Mouse (Mus musculus): ENCODE data around the gene Mcm2. TPM values are rescaled to one million over a fixed set of nuclear protein-coding genes. Genes with fewer than 3 reads are reported as not detected.

Mcm2 gene
- 42.1 TPM for polyA plus RNA-seq (2012; fragmentation: generic; extraction: Trizol)

DNA sequence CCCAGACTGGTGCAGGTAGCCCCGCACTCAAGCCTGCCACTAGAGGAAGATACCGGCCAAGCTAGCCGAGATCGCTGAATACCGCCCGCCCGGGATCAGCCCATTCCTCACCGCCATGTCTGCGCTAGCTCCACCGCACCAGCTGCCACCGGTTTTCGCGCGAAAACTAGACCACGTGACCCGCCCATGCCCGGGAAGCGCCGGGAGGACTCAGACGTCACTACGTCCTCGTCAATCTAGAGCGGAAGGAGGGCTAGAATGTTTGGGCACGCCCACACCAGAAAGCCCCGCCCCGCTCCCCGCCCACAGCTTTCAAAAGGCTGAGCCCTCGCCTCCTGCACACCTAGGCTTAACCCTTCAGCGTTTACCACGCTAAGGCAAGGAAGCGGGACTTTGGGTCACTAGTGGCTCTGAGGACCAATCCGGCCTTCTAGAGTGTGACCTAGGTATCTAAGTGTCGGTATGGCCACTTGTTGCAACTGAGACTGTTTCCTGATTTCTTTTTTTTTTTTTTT lies at the start of gene Mcm2:
Mcm2 (minus strand) TSS at position 247 of the 515 bp plus-strand sequence.
- no peaks in the 10 kb centered on the region for H3K36me3 ChIP-seq (ENCODE audit: control insufficient read depth, insufficient read depth)
- no peaks in the 10 kb centered on the region for H3K27me3 ChIP-seq (ENCODE audit: control insufficient read depth, insufficient read depth, insufficient read length)
- peak within 1 kb of the TSS; percentile 58 for H3K4me3 ChIP-seq
- peaks cover 6% of the 10 kb centered on the region for H3K79me2 ChIP-seq (ENCODE audit: control insufficient read depth, insufficient read depth)
- peak within 1 kb of the TSS; percentile 89 for H3K4me2 ChIP-seq (ENCODE audit: low read depth)
- TF ChIP-seq CEBPB (IDR thresholded peaks at IDR 0.05; ENCODE audit: insufficient read depth, poor library complexity, severe bottlenecking) (no peak), POLR2A (IDR thresholded peaks at IDR 0.05; ENCODE audit: insufficient read length, low read depth) (peak; percentile 61), POLR2AphosphoS2 (IDR thresholded peaks at IDR 0.05; ENCODE audit: insufficient read length, low read depth) (peak; percentile 21), TCF12 (IDR thresholded peaks at IDR 0.05; ENCODE audit: insufficient read depth, poor library complexity, severe bottlenecking) (no peak), MYOD1 (IDR thresholded peaks at IDR 0.05; ENCODE audit: control insufficient read depth in 1 of 3, insufficient read length in 2 of 3, low read depth in 2 of 3) (peak in 2 of 3 experiments; percentile 70 to 85), USF1 (IDR thresholded peaks at IDR 0.05; ENCODE audit: low read depth) (peak; percentile 96), E2F4 (IDR thresholded peaks at IDR 0.05; ENCODE audit: insufficient read depth) (peak; percentile 64), TCF3 (IDR thresholded peaks at IDR 0.05; ENCODE audit: insufficient read length, low read depth) (no peak), REST (IDR thresholded peaks at IDR 0.05; ENCODE audit: insufficient read depth, insufficient read length) (no peak), MAX (IDR thresholded peaks at IDR 0.05; ENCODE audit: low read depth) (no peak), MYOG (IDR thresholded peaks at IDR 0.05; ENCODE audit: control insufficient read depth in 1 of 3, insufficient read depth in 1 of 3, insufficient read length in 2 of 3, low read depth in 2 of 3) (peak in 1 of 3 experiments; percentile 76), SRF (IDR thresholded peaks at IDR 0.05; ENCODE audit: control insufficient read depth, insufficient read length, low read depth) (peak; percentile 39)
- H3ac ChIP-seq (ENCODE audit: control insufficient read depth, insufficient read length), result peak within 1 kb of the TSS; percentile 48

DNA sequence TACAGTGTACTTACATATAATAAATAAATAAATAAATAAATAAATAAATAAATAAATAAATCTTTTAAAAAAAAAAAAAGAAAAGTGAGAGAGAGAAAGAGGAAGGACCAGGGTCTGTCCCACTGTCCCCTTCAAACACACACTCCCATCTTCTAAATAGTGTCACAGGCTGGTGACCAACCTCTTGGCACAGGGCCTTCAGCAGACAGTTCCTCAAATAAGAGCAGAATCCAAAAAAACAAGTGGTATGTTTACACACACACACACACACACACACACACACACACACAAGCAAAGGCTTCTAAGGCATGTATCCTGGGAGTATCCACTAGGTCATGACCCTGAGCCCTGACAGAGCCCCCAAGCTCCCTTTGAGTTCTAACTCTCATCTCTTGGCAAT lies 49.2 kb upstream of the Mcm2 start:
- Histone ChIP-seq H3K79me2 (ENCODE audit: control insufficient read depth, insufficient read depth) (no peaks in the 10 kb centered on the region), H3ac (ENCODE audit: control insufficient read depth, insufficient read length) (no peak overlapping the region), H3K36me3 (ENCODE audit: control insufficient read depth, insufficient read depth) (no peaks in the 10 kb centered on the region), H3K4me3 (no peak overlapping the region), H3K27me3 (ENCODE audit: control insufficient read depth, insufficient read depth, insufficient read length) (no peaks in the 10 kb centered on the region), H3K4me2 (ENCODE audit: low read depth) (no peak overlapping the region)
- TF ChIP-seq MYOD1 (IDR thresholded peaks at IDR 0.05; ENCODE audit: control insufficient read depth in 1 of 3, insufficient read length in 2 of 3, low read depth in 2 of 3) (no peak), USF1 (IDR thresholded peaks at IDR 0.05; ENCODE audit: low read depth) (no peak), TCF3 (IDR thresholded peaks at IDR 0.05; ENCODE audit: insufficient read length, low read depth) (no peak), CEBPB (IDR thresholded peaks at IDR 0.05; ENCODE audit: insufficient read depth, poor library complexity, severe bottlenecking) (no peak), MYOG (IDR thresholded peaks at IDR 0.05; ENCODE audit: control insufficient read depth in 1 of 3, insufficient read depth in 1 of 3, insufficient read length in 2 of 3, low read depth in 2 of 3) (no peak), MAX (IDR thresholded peaks at IDR 0.05; ENCODE audit: low read depth) (no peak), TCF12 (IDR thresholded peaks at IDR 0.05; ENCODE audit: insufficient read depth, poor library complexity, severe bottlenecking) (no peak), REST (IDR thresholded peaks at IDR 0.05; ENCODE audit: insufficient read depth, insufficient read length) (no peak), POLR2A (IDR thresholded peaks at IDR 0.05; ENCODE audit: insufficient read length, low read depth) (no peak), POLR2AphosphoS2 (IDR thresholded peaks at IDR 0.05; ENCODE audit: insufficient read length, low read depth) (no peak), E2F4 (IDR thresholded peaks at IDR 0.05; ENCODE audit: insufficient read depth) (no peak), SRF (IDR thresholded peaks at IDR 0.05; ENCODE audit: control insufficient read depth, insufficient read length, low read depth) (no peak)

DNA sequence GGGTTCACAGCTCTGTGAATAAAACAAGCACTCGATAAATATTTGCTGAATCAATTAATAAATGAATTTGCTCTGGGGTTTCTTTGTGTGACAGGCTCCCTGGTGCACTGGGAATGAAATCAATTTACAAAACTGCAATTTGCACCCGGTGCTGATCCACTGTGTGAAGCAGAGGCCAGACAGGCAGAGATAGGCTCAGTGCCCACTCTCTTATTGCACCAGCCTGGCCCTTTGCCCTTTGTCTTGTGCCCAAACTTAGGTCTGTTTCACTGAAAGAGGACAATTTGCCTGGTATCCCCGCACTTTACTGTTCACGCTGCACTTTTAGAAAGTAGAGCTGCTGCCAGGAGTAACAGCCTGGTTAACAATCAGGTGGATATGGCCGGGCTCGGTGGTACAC lies 47.9 kb upstream of the Mcm2 start:
- Histone ChIP-seq H3K27me3 (ENCODE audit: control insufficient read depth, insufficient read depth, insufficient read length) (no peaks in the 10 kb centered on the region), H3K4me2 (ENCODE audit: low read depth) (no peak overlapping the region), H3K36me3 (ENCODE audit: control insufficient read depth, insufficient read depth) (no peaks in the 10 kb centered on the region), H3ac (ENCODE audit: control insufficient read depth, insufficient read length) (no peak overlapping the region), H3K4me3 (no peak overlapping the region), H3K79me2 (ENCODE audit: control insufficient read depth, insufficient read depth) (no peaks in the 10 kb centered on the region)
- TF ChIP-seq MAX (IDR thresholded peaks at IDR 0.05; ENCODE audit: low read depth) (no peak), E2F4 (IDR thresholded peaks at IDR 0.05; ENCODE audit: insufficient read depth) (no peak), TCF12 (IDR thresholded peaks at IDR 0.05; ENCODE audit: insufficient read depth, poor library complexity, severe bottlenecking) (no peak), USF1 (IDR thresholded peaks at IDR 0.05; ENCODE audit: low read depth) (no peak), SRF (IDR thresholded peaks at IDR 0.05; ENCODE audit: control insufficient read depth, insufficient read length, low read depth) (no peak), TCF3 (IDR thresholded peaks at IDR 0.05; ENCODE audit: insufficient read length, low read depth) (no peak), POLR2AphosphoS2 (IDR thresholded peaks at IDR 0.05; ENCODE audit: insufficient read length, low read depth) (no peak), MYOD1 (IDR thresholded peaks at IDR 0.05; ENCODE audit: control insufficient read depth in 1 of 3, insufficient read length in 2 of 3, low read depth in 2 of 3) (no peak), MYOG (IDR thresholded peaks at IDR 0.05; ENCODE audit: control insufficient read depth in 1 of 3, insufficient read depth in 1 of 3, insufficient read length in 2 of 3, low read depth in 2 of 3) (no peak), POLR2A (IDR thresholded peaks at IDR 0.05; ENCODE audit: insufficient read length, low read depth) (no peak), CEBPB (IDR thresholded peaks at IDR 0.05; ENCODE audit: insufficient read depth, poor library complexity, severe bottlenecking) (no peak)

- Histone ChIP-seq H3K27me3 (ENCODE audit: control insufficient read depth, insufficient read depth, insufficient read length) (no peaks in the 10 kb centered on the region), H3K4me2 (ENCODE audit: low read depth) (no peak overlapping the region), H3K36me3 (ENCODE audit: control insufficient read depth, insufficient read depth) (no peaks in the 10 kb centered on the region), H3K79me2 (ENCODE audit: control insufficient read depth, insufficient read depth) (no peaks in the 10 kb centered on the region), H3ac (ENCODE audit: control insufficient read depth, insufficient read length) (no peak overlapping the region), H3K4me3 (no peak overlapping the region)
- TF ChIP-seq TCF12 (IDR thresholded peaks at IDR 0.05; ENCODE audit: insufficient read depth, poor library complexity, severe bottlenecking) (no peak), REST (IDR thresholded peaks at IDR 0.05; ENCODE audit: insufficient read depth, insufficient read length) (no peak), MYOG (IDR thresholded peaks at IDR 0.05; ENCODE audit: control insufficient read depth in 1 of 3, insufficient read depth in 1 of 3, insufficient read length in 2 of 3, low read depth in 2 of 3) (no peak), SRF (IDR thresholded peaks at IDR 0.05; ENCODE audit: control insufficient read depth, insufficient read length, low read depth) (no peak), E2F4 (IDR thresholded peaks at IDR 0.05; ENCODE audit: insufficient read depth) (no peak), USF1 (IDR thresholded peaks at IDR 0.05; ENCODE audit: low read depth) (no peak), MAX (IDR thresholded peaks at IDR 0.05; ENCODE audit: low read depth) (no peak), POLR2AphosphoS2 (IDR thresholded peaks at IDR 0.05; ENCODE audit: insufficient read length, low read depth) (no peak), TCF3 (IDR thresholded peaks at IDR 0.05; ENCODE audit: insufficient read length, low read depth) (no peak), MYOD1 (IDR thresholded peaks at IDR 0.05; ENCODE audit: control insufficient read depth in 1 of 3, insufficient read length in 2 of 3, low read depth in 2 of 3) (no peak), CEBPB (IDR thresholded peaks at IDR 0.05; ENCODE audit: insufficient read depth, poor library complexity, severe bottlenecking) (no peak), POLR2A (IDR thresholded peaks at IDR 0.05; ENCODE audit: insufficient read length, low read depth) (no peak)
Observed at GRCm38 (mm10) chr6:88943666-88944065, 45.1 kb upstream of the Mcm2 start.
